Mouse (Mus musculus) midbrain, embryonic 13.5 days (tissue): ENCODE measurements at regions not wholly inside any gene's neighbourhood (a gene's known extent, or its start where the extent isn't known, plus 50 kb on each side); places are given as distances from the start of the nearest gene placed in this dataset.
A peak's percentile ranks its signal among the peaks of the same experiment; 100 is the strongest.

Experiments
- ATAC-seq: fragments of 200-750 bp; cut with Nextera tagmentation; 2 replicates; pipeline ENCODE4 v1.8.0; 2017; ENCODE audit warnings: mild to moderate bottlenecking, moderate TSS enrichment, moderate library complexity
- H3K27ac ChIP-seq: fragments of 300-500 bp; sonication (generic); 2 replicates; pipeline ENCODE4 v1.5.1; 2015; ENCODE audit warnings: inconsistent platforms, mild to moderate bottlenecking, moderate library complexity
- H3K27me3 ChIP-seq: fragments of 300-500 bp; sonication (generic); 2 replicates; pipeline ENCODE4 v1.6.1; 2015; ENCODE audit warnings: mild to moderate bottlenecking, inconsistent platforms
- H3K36me3 ChIP-seq: fragments of 300-500 bp; sonication (generic); 2 replicates; pipeline ENCODE4 v1.6.1; 2015; ENCODE audit warnings: mild to moderate bottlenecking, inconsistent platforms
- H3K4me1 ChIP-seq: fragments of 300-500 bp; sonication (generic); replicated peaks from 2 replicates; pipeline ENCODE4 v1.6.1; 2015; ENCODE audit warnings: inconsistent platforms
- H3K4me2 ChIP-seq: fragments of 300-500 bp; sonication (generic); replicated peaks from 2 replicates; pipeline ENCODE4 v1.6.1; 2015; ENCODE audit warnings: moderate library complexity, mild to moderate bottlenecking, inconsistent platforms
- H3K4me3 ChIP-seq: fragments of 300-500 bp; sonication (generic); replicated peaks from 2 replicates; pipeline ENCODE4 v1.5.1; 2015; ENCODE audit warnings: mild to moderate bottlenecking, inconsistent platforms
- H3K9ac ChIP-seq: fragments of 300-500 bp; sonication (generic); replicated peaks from 2 replicates; pipeline ENCODE4 v1.6.1; 2015; ENCODE audit warnings: mild to moderate bottlenecking, inconsistent platforms
- H3K9me3 ChIP-seq: fragments of 300-500 bp; sonication (generic); 2 replicates; pipeline ENCODE4 v1.6.1; 2016; ENCODE audit warnings: mild to moderate bottlenecking, inconsistent platforms
- WGBS: fragments of 180-500 bp; shearing (Covaris S2); methylation state at CpG from one replicate; pipeline ENCODE4 v1.1.7; 2015; 5-methylcytosine and 5-hydroxymethylcytosine counted together

- Histone ChIP-seq H3K9ac (no peak overlapping the region), H3K9me3 (no peaks in the 10 kb centered on the region), H3K4me1 (peaks cover 24% of the 10 kb centered on the region), H3K36me3 (no peaks in the 10 kb centered on the region), H3K4me3 (no peak overlapping the region), H3K4me2 (no peak overlapping the region), H3K27ac (no peak overlapping the region), H3K27me3 (no peaks in the 10 kb centered on the region)
- WGBS: 84% methylated on average over 6 of the region's 6 CpGs
- no peak for ATAC-seq
Observed at GRCm38 (mm10) chr10:37079535-37079934, 59.2 kb downstream of the Marcks start.

DNA sequence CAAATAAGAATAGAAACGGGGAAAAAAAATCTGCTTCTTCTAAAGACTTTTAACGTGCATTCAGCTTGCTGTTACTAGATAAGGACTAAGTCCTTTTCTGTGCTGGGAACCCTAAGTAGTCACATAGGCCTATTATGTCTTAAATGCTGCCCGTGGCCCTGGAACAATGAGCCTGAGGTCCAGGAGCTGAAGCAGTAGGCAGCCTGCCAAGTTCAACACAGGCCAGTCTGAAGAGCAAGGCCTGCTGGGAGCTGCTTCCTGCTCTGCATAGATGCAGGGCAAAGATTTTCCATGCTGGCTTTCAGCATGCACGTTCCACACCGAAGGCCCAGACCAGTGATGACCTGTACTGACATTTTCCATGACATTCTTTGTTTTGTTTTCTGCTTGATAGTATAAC lies 60.3 kb downstream of the Marcks start:
- Histone ChIP-seq H3K9me3 (no peaks in the 10 kb centered on the region), H3K9ac (no peak overlapping the region), H3K4me3 (no peak overlapping the region), H3K27me3 (no peaks in the 10 kb centered on the region), H3K27ac (peak overlapping the region; percentile 67; the same call in 1 of the 2 replicates), H3K4me1 (peaks cover 25% of the 10 kb centered on the region), H3K36me3 (no peaks in the 10 kb centered on the region), H3K4me2 (no peak overlapping the region)
- WGBS: 8% methylated on average over 5 of the region's 5 CpGs
- peak; percentile 93 for ATAC-seq

DNA sequence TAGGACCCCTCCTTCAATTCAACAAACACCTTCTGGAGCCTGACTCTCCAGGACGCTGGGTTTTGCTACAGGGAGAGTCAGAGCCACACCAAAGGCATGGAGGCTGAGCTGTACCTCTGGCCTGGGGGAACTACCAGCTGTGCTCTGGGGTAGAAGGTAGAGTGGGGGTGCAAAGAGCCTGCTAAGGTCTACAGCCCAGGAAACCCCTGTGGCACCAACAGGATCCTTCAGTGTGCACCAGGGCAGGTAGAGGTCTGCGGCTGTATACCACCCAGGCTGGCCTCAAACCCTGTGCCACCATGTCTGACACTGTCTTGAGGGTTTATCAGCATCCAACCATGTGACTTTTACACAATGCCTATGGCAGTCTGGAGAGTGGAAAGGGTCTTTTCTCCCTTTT lies 61.0 kb downstream of the Marcks start:
- ATAC-seq: peak; percentile 27
- H3K4me2 ChIP-seq: no peak overlapping the region
- peak overlapping the region; percentile 67 for H3K27ac ChIP-seq
- 90% methylated on average over 2 of the region's 2 CpGs for WGBS
- no peaks in the 10 kb centered on the region for H3K36me3 ChIP-seq
- no peak overlapping the region for H3K9ac ChIP-seq
- peaks cover 28% of the 10 kb centered on the region for H3K4me1 ChIP-seq
- H3K27me3 ChIP-seq: no peaks in the 10 kb centered on the region
- no peak overlapping the region for H3K4me3 ChIP-seq
- no peaks in the 10 kb centered on the region for H3K9me3 ChIP-seq

DNA sequence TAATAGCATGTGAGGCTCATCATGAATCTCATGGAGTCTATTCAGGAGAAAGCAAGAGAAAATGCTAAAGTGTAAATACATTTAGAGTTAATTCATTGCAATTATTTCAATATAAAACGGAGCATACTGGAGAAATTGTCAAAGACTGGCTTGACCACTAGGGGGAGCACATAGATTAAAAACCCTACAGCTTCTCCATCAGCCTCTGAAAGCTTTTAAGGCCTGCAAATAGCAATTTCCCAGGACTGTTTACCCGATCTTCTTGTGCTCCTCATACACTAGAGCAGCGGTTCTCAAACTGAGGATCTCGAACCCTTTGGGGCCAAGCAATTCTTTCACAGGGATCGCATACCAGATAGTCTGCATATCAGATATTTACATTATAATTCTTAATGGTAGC lies 65.9 kb downstream of the Marcks start:
- Histone ChIP-seq H3K4me2 (no peak overlapping the region), H3K9me3 (no peaks in the 10 kb centered on the region), H3K27me3 (no peaks in the 10 kb centered on the region), H3K4me1 (peaks cover 15% of the 10 kb centered on the region), H3K9ac (no peak overlapping the region), H3K4me3 (no peak overlapping the region), H3K36me3 (no peaks in the 10 kb centered on the region), H3K27ac (no peak overlapping the region)
- 10% methylated on average over 5 of the region's 5 CpGs for WGBS
- ATAC-seq: peak; percentile 86

GRCm38 (mm10) chr10:37072061-37072460 lies 66.7 kb downstream of the Marcks start:
- no peak overlapping the region for H3K9ac ChIP-seq
- peak; percentile 34; the same call in 1 of the 2 replicates for ATAC-seq
- H3K27ac ChIP-seq: no peak overlapping the region
- no peaks in the 10 kb centered on the region for H3K36me3 ChIP-seq
- no peak overlapping the region for H3K4me3 ChIP-seq
- no peaks in the 10 kb centered on the region for H3K27me3 ChIP-seq
- WGBS: 92% methylated on average over 5 of the region's 5 CpGs
- 0 out of 2 replicates have a peak, but pooled peaks cover 11% of the 10 kb centered on the region for H3K4me1 ChIP-seq
- H3K9me3 ChIP-seq: no peaks in the 10 kb centered on the region
- H3K4me2 ChIP-seq: no peak overlapping the region

DNA sequence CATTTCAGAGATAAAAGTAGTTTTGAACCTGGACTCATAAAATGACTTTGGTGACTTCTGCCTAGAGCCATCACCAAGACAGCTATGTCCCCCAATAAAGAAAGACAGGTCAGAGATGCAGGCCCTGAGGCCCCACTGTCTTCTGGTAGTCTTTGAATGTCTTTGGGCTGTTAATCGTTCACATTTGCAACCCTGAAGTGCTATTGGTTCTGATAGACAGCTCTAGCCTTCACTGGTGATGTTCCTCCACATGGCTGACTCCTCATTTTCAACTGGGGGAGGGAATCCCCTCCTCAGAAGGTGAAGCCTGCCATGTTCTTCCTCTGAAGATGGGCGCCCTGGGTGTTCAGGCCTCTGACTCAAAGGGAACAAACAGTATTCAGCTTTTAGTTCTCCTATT lies 67.3 kb downstream of the Marcks start:
- Histone ChIP-seq H3K4me3 (no peak overlapping the region), H3K27me3 (no peaks in the 10 kb centered on the region), H3K4me1 (0 out of 2 replicates have a peak, but pooled peaks cover 6% of the 10 kb centered on the region), H3K9me3 (no peaks in the 10 kb centered on the region), H3K27ac (no peak overlapping the region), H3K4me2 (no peak overlapping the region), H3K9ac (no peak overlapping the region), H3K36me3 (no peaks in the 10 kb centered on the region)
- no peak for ATAC-seq
- WGBS: 83% methylated on average over 2 of the region's 2 CpGs
